Mouse (Mus musculus) C2C12 (cell line): ENCODE measurements at regions not wholly inside any gene's neighbourhood (a gene's known extent, or its start where the extent isn't known, plus 50 kb on each side); places are given as distances from the start of the nearest gene placed in this dataset.

Experiments
- H3K27me3 ChIP-seq: one replicate; pipeline ENCODE4 v1.6.1; 2011; ENCODE audit not compliant: control insufficient read depth, insufficient read depth, insufficient read length
- H3K36me3 ChIP-seq: one replicate; pipeline ENCODE4 v1.6.1; 2011; ENCODE audit not compliant: control insufficient read depth, insufficient read depth
- H3K4me3 ChIP-seq: one replicate; pipeline ENCODE4 v1.5.1; 2011; ENCODE audit warnings: mild to moderate bottlenecking, control low read depth; ENCODE audit not compliant: poor library complexity, insufficient read depth, severe bottlenecking
- H3K79me2 ChIP-seq: one replicate; pipeline ENCODE4 v1.6.1; 2011; ENCODE audit not compliant: control insufficient read depth, insufficient read depth
- H3K79me3 ChIP-seq: one replicate; pipeline ENCODE4 v1.6.1; 2011; ENCODE audit warnings: low read depth, control low read depth
- H3ac ChIP-seq: one replicate; pipeline ENCODE3; 2011; ENCODE audit warnings: low read depth; ENCODE audit not compliant: control insufficient read depth, insufficient read length
- CEBPB ChIP-seq: IDR thresholded peaks from one replicate; pipeline ENCODE4 v1.6.1; 2011; ENCODE audit warnings: low read depth, mild to moderate bottlenecking, control low read depth, moderate library complexity
- CTCF ChIP-seq: IDR thresholded peaks from one replicate; pipeline ENCODE4 v1.5.1; 2011; ENCODE audit not compliant: control insufficient read depth, insufficient read depth, insufficient read length
- FOSL1 ChIP-seq: IDR thresholded peaks from one replicate; pipeline ENCODE4 v1.8.0; 2011; ENCODE audit warnings: mild to moderate bottlenecking, low read length; ENCODE audit not compliant: poor library complexity, insufficient read depth, severe bottlenecking
- MAX ChIP-seq: IDR thresholded peaks from one replicate; pipeline ENCODE4 v1.6.1; 2011; ENCODE audit warnings: mild to moderate bottlenecking, control low read depth
- MYOD1 ChIP-seq: IDR thresholded peaks from one replicate; pipeline ENCODE4 v1.6.1; 2011; ENCODE audit warnings: low read depth; ENCODE audit not compliant: control insufficient read depth, insufficient read length
- MYOG ChIP-seq: IDR thresholded peaks from one replicate; pipeline ENCODE4 v1.6.1; 2011; ENCODE audit not compliant: control insufficient read depth, insufficient read length; ENCODE audit errors: extremely low read depth
- USF1 ChIP-seq: IDR thresholded peaks from one replicate; pipeline ENCODE4 v1.6.1; 2011; ENCODE audit warnings: low read depth, mild to moderate bottlenecking, control low read depth, moderate library complexity

- Histone ChIP-seq H3K79me2 (no peaks in the 10 kb centered on the region), H3ac (no peak overlapping the region), H3K4me3 (no peak overlapping the region), H3K27me3 (no peaks in the 10 kb centered on the region), H3K36me3 (no peaks in the 10 kb centered on the region), H3K79me3 (no peaks in the 10 kb centered on the region)
- TF ChIP-seq USF1 (no peak), MYOG (no peak), CTCF (no peak), CEBPB (no peak), FOSL1 (no peak), MYOD1 (no peak), MAX (no peak)
These were observed 496.5 kb downstream of the Sox2 start for GRCm38 (mm10) chr3:35146681-35147080.

- no peak for TF ChIP-seq USF1
- TF ChIP-seq FOSL1 = no peak
- TF ChIP-seq CEBPB = no peak
- TF ChIP-seq CTCF = no peak
- TF ChIP-seq MAX = no peak
- no peak for TF ChIP-seq MYOD1
- TF ChIP-seq MYOG = no peak
- no peak overlapping the region for H3ac ChIP-seq
- no peak overlapping the region for H3K4me3 ChIP-seq
- H3K36me3 ChIP-seq = no peaks in the 10 kb centered on the region
- no peaks in the 10 kb centered on the region for H3K79me3 ChIP-seq
- no peaks in the 10 kb centered on the region for H3K79me2 ChIP-seq
- no peaks in the 10 kb centered on the region for H3K27me3 ChIP-seq
These were observed 499.1 kb downstream of the Sox2 start for GRCm38 (mm10) chr3:35149251-35149691.

- Histone ChIP-seq H3K36me3 (no peaks in the 10 kb centered on the region), H3K4me3 (no peak overlapping the region), H3K27me3 (no peaks in the 10 kb centered on the region), H3ac (no peak overlapping the region), H3K79me2 (no peaks in the 10 kb centered on the region), H3K79me3 (no peaks in the 10 kb centered on the region)
- TF ChIP-seq CTCF (no peak), FOSL1 (no peak)
These were observed 502.0 kb downstream of the Sox2 start for GRCm38 (mm10) chr3:35152191-35152590.

- Histone ChIP-seq H3K27me3 (no peaks in the 10 kb centered on the region), H3K79me2 (no peaks in the 10 kb centered on the region), H3K36me3 (no peaks in the 10 kb centered on the region), H3K4me3 (no peak overlapping the region), H3ac (no peak overlapping the region), H3K79me3 (no peaks in the 10 kb centered on the region)
- TF ChIP-seq CTCF (no peak), MYOD1 (no peak), CEBPB (no peak), MYOG (no peak), USF1 (no peak), MAX (no peak), FOSL1 (no peak)
These were observed 504.1 kb downstream of the Sox2 start for GRCm38 (mm10) chr3:35154266-35154665.

- H3K79me2 ChIP-seq = no peaks in the 10 kb centered on the region
- TF ChIP-seq MYOG = no peak
- no peak overlapping the region for H3K4me3 ChIP-seq
- no peaks in the 10 kb centered on the region for H3K27me3 ChIP-seq
- no peaks in the 10 kb centered on the region for H3K79me3 ChIP-seq
- H3K36me3 ChIP-seq = no peaks in the 10 kb centered on the region
- H3ac ChIP-seq = no peak overlapping the region
These were observed 518.5 kb downstream of the Sox2 start for GRCm38 (mm10) chr3:35168676-35169075.

- no peak overlapping the region for H3K4me3 ChIP-seq
- H3K79me3 ChIP-seq = no peaks in the 10 kb centered on the region
- no peaks in the 10 kb centered on the region for H3K36me3 ChIP-seq
- no peaks in the 10 kb centered on the region for H3K79me2 ChIP-seq
- no peak overlapping the region for H3ac ChIP-seq
- TF ChIP-seq CEBPB (no peak), USF1 (no peak), MAX (no peak), MYOD1 (no peak), MYOG (no peak), FOSL1 (no peak), CTCF (no peak)
- no peaks in the 10 kb centered on the region for H3K27me3 ChIP-seq
These were observed 528.7 kb downstream of the Sox2 start for GRCm38 (mm10) chr3:35178759-35179440.
